Mouse (Mus musculus) liver, postnatal 0 days (tissue): ENCODE measurements around the gene Rps19bp1.

Source experiments
- CTCF ChIP-seq: sonication (generic); IDR thresholded peaks from 2 replicates; pipeline ENCODE4 v1.5.1; 2016; ENCODE audit warnings: antibody characterized with exemption, low read depth
- EP300 ChIP-seq: IDR thresholded peaks from 2 replicates; pipeline ENCODE4 v1.6.1; 2016; ENCODE audit warnings: antibody characterized with exemption, low read depth, mild to moderate bottlenecking

GRCm38 (mm10) chr15:80304188-80304587 is 40.1 kb upstream of the Rps19bp1 start:
- no peak for TF ChIP-seq CTCF
- no peak for TF ChIP-seq EP300
